Mouse (Mus musculus) lung, postnatal 0 days (tissue): ENCODE measurements around the gene Sgsm2.

Experiments
- CTCF ChIP-seq: IDR thresholded peaks from 2 replicates; pipeline ENCODE4 v1.5.1; 2016; ENCODE audit warnings: antibody characterized with exemption, mild to moderate bottlenecking
- EP300 ChIP-seq: IDR thresholded peaks from 2 replicates; pipeline ENCODE4 v1.6.1; 2016; ENCODE audit warnings: antibody characterized with exemption, mild to moderate bottlenecking, control low read depth

DNA sequence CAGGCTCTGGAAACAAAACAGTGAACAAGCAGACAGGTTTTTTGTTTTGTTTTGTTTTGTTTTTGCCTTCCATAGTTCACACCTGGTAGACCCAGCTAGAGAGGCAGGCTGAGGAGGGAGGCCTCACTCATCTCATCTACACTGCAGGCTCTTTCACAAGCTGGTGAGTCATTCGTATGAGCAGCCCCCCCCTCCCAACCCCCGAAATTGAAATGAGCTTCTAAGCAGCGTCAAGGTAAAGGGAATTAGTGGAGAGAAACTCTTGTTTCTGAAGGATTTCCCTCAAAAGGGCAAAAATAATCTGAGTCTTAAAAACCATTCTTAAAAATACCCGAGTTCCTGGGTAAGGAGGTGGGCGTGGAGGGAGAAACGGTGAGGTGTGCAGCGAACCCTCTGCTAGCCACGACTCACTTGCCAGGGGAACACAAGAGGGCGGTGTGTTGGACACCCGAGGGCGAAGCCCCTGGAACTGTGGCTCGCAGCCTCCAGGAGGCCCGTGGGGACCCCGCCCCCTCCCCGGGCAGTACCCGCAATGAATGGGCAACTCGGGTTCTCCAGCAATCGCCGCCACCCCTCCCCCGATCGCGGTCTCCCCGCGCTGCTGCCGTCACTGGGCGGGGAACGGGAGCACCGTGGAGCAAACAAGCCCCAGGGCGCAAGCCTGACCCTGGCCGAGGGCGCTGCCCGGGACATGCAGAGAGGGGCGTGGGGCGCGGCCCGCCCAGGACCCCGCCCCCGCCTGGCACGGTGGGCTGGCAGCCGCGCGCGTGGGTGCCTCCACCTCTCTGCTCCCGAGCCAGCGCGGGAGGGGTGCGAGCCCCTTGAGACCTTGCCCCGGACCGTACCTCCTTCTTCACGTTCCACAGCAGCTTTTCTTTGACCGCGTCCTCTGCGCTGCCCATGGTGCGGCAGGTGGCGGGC, 620 bp downstream of the Sgsm2 start:
- peak; percentile 53 for TF ChIP-seq CTCF
- no peak for TF ChIP-seq EP300
